Mouse (Mus musculus): Measurements from ENCODE around the gene Olfr154.

DNA sequence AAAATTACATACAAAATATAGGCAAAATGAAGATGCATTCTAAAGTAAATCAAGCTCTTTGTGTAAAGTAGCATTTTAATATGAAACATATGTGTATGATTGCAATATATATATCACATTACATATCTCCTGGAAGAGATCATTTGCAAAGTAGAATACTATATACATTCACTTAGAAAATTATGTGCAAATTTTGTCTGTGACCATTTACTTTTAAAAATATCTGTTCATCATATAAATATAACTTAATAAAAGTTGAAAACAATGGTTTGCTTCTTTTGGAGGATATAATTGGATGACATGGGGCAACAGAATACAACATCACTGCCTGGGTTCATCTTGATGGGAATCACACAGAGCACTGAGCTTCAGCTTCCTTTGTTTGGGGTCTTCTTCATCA lies 24.9 kb upstream of the Olfr154 start, which contains the start of gene Olfr1008:
- TF ChIP-seq CTCF (conservative IDR thresholded peaks at IDR 0.05; ENCODE audit: insufficient read depth, insufficient read length, low read depth, low read length) (no peak), POLR2A (IDR thresholded peaks at IDR 0.05; ENCODE audit: low read depth, low read length) (no peak)

All from kidney, adult 2 months (tissue).